Mouse (Mus musculus) G1E (cell line): ENCODE measurements around the gene Myo1c. TPM values are rescaled to one million over a fixed set of nuclear protein-coding genes. Genes with fewer than 3 reads are reported as not detected.

ENCODE experiments used
- ATAC-seq: 2 replicates; pipeline ENCODE4 v1.8.0; 2016; ENCODE audit warnings: mild to moderate bottlenecking; ENCODE audit not compliant: insufficient number of reproducible peaks, poor library complexity, low FRiP score, severe bottlenecking; ENCODE audit errors: extremely low read depth
- DNase-seq: peaks from one replicate; pipeline ENCODE4 v3.0.0; 2012; ENCODE audit warnings: low spot score
- H3K27me3 ChIP-seq: 2 replicates; pipeline ENCODE4 v1.6.1; 2012; ENCODE audit warnings: mild to moderate bottlenecking, low read length, inconsistent platforms; ENCODE audit not compliant: insufficient read depth
- H3K36me3 ChIP-seq: replicated peaks from 2 replicates; pipeline ENCODE3; 2012; ENCODE audit warnings: mild to moderate bottlenecking, inconsistent platforms
- H3K4me1 ChIP-seq: 2 replicates; pipeline ENCODE4 v1.6.1; 2012; ENCODE audit warnings: low read depth, low read length, inconsistent platforms, mixed read lengths; ENCODE audit not compliant: insufficient read depth
- H3K4me3 ChIP-seq: 2 replicates; pipeline ENCODE4 v1.5.1; 2012; ENCODE audit warnings: low read depth, mild to moderate bottlenecking, inconsistent platforms, low read length, moderate library complexity, mixed read lengths
- H3K9me3 ChIP-seq: replicated peaks from 2 replicates; pipeline ENCODE4 v1.6.1; 2012; ENCODE audit warnings: inconsistent platforms
- CTCF ChIP-seq: IDR thresholded peaks from 2 replicates; pipeline ENCODE4 v1.5.1; 2012; ENCODE audit warnings: low read depth, low read length, inconsistent platforms, mixed read lengths
- GATA1 ChIP-seq: IDR thresholded peaks from 2 replicates; pipeline ENCODE4 v1.6.1; 2012; ENCODE audit warnings: borderline replicate concordance, low read length, inconsistent platforms, mixed read lengths
- GATA2 ChIP-seq: IDR thresholded peaks from 2 replicates; pipeline ENCODE4 v1.6.1; 2012; ENCODE audit warnings: low read depth, low read length, inconsistent platforms, borderline replicate concordance
- POLR2AphosphoS5 ChIP-seq: IDR thresholded peaks from 2 replicates; pipeline ENCODE4 v1.6.1; 2012; ENCODE audit warnings: low read depth, low read length, inconsistent platforms; ENCODE audit not compliant: insufficient replicate concordance
- TAL1 ChIP-seq: conservative IDR thresholded peaks from 2 replicates; pipeline ENCODE4 v1.6.1; 2012; ENCODE audit warnings: low read depth, low read length, inconsistent platforms, mixed read lengths
- polyA plus RNA-seq: library from polyadenylated mRNA; stranded (reverse); fragments of >175 nt; gene quantifications from 2 replicates; pipeline ENCODE4 v1.2.3, GENCODE M21; 2012
- total RNA-seq, 2 experiments: library from RNA; stranded (forward) in 1 of 2; stranded (reverse) in 1 of 2; fragments of 200-1000 nt in 1 of 2; fragments of >200 nt in 1 of 2; fragmentation: Nextera tagmentation in 1 of 2; gene quantifications; 2 replicates each; pipeline ENCODE4 v1.2.3; 2014 to 2017

Myo1c gene
- total and polyA plus RNA-seq, 3 experiments: 24.0 to 38.6 (median 35.0) TPM

- DNase-seq (no peak), ATAC-seq (no peak)
- Histone ChIP-seq H3K4me1 (peaks cover 19% of the 10 kb centered on the region), H3K36me3 (peaks cover 75% of the 10 kb centered on the region), H3K9me3 (no peaks in the 10 kb centered on the region), H3K27me3 (no peaks in the 10 kb centered on the region), H3K4me3 (no peak overlapping the region)
- TF ChIP-seq POLR2AphosphoS5 (no peak), CTCF (0 out of 2 replicates have a peak, but pooled peaks have one; percentile 26), GATA2 (no peak), TAL1 (no peak)
These were observed 31.2 kb upstream of the Myo1c start for GRCm38 (mm10) chr11:75619133-75619532.

GRCm38 (mm10) chr11:75620136-75620780 lies 30.0 kb upstream of the Myo1c start:
- no peaks in the 10 kb centered on the region for H3K9me3 ChIP-seq
- H3K36me3 ChIP-seq: peaks cover 76% of the 10 kb centered on the region
- no peak overlapping the region for H3K4me3 ChIP-seq
- ATAC-seq: no peak
- H3K27me3 ChIP-seq: no peaks in the 10 kb centered on the region
- DNase-seq: no peak
- TF ChIP-seq GATA2 (no peak), CTCF (no peak), POLR2AphosphoS5 (no peak), TAL1 (no peak), GATA1 (no peak)
- H3K4me1 ChIP-seq: peaks cover 21% of the 10 kb centered on the region

GRCm38 (mm10) chr11:75621426-75621825 lies 28.9 kb upstream of the Myo1c start:
- no peak overlapping the region for H3K4me3 ChIP-seq
- DNase-seq (no peak), ATAC-seq (no peak)
- no peak for TF ChIP-seq GATA2
- TF ChIP-seq GATA1: no peak
- no peak for TF ChIP-seq CTCF
- TF ChIP-seq TAL1: no peak
- TF ChIP-seq POLR2AphosphoS5: no peak
- peaks cover 82% of the 10 kb centered on the region for H3K36me3 ChIP-seq
- H3K4me1 ChIP-seq: peaks cover 21% of the 10 kb centered on the region
- H3K27me3 ChIP-seq: no peaks in the 10 kb centered on the region
- H3K9me3 ChIP-seq: no peaks in the 10 kb centered on the region

GRCm38 (mm10) chr11:75622588-75623329 lies 27.5 kb upstream of the Myo1c start:
- Histone ChIP-seq H3K27me3 (no peaks in the 10 kb centered on the region), H3K4me1 (peaks cover 21% of the 10 kb centered on the region), H3K36me3 (peaks cover 85% of the 10 kb centered on the region), H3K9me3 (no peaks in the 10 kb centered on the region), H3K4me3 (no peak overlapping the region)
- DNase-seq (no peak), ATAC-seq (no peak)
- no peak for TF ChIP-seq POLR2AphosphoS5

- Histone ChIP-seq H3K9me3 (no peaks in the 10 kb centered on the region), H3K4me3 (no peak overlapping the region), H3K27me3 (no peaks in the 10 kb centered on the region), H3K36me3 (peaks cover 82% of the 10 kb centered on the region), H3K4me1 (peaks cover 21% of the 10 kb centered on the region)
- TF ChIP-seq CTCF (no peak), GATA1 (no peak), GATA2 (no peak), POLR2AphosphoS5 (no peak), TAL1 (no peak)
- DNase-seq: no peak
- ATAC-seq: no peak
These were observed 26.2 kb upstream of the Myo1c start for GRCm38 (mm10) chr11:75624102-75624554.

- H3K27me3 ChIP-seq: no peaks in the 10 kb centered on the region
- peaks cover 31% of the 10 kb centered on the region for H3K4me1 ChIP-seq
- H3K36me3 ChIP-seq: peaks cover 71% of the 10 kb centered on the region
- no peak overlapping the region for H3K4me3 ChIP-seq
- no peak for TF ChIP-seq GATA2
- no peak for TF ChIP-seq CTCF
- no peak for TF ChIP-seq POLR2AphosphoS5
- TF ChIP-seq GATA1: no peak
- TF ChIP-seq TAL1: no peak
- H3K9me3 ChIP-seq: no peaks in the 10 kb centered on the region
- DNase-seq (no peak), ATAC-seq (no peak)
These were observed 24.5 kb upstream of the Myo1c start for GRCm38 (mm10) chr11:75625820-75626219.
